Mouse (Mus musculus) intestine, postnatal 0 days (tissue): ENCODE results near the gene Aco2. TPM values are rescaled to one million over a fixed set of nuclear protein-coding genes. Genes with fewer than 3 reads are reported as not detected.
A peak's percentile ranks its signal among the peaks of the same experiment; 100 is the strongest.

ENCODE experiments used
- ATAC-seq: fragments of 200-750 bp; cut with Nextera tagmentation; 2 replicates; pipeline ENCODE4 v1.8.0; 2017; ENCODE audit warnings: mild to moderate bottlenecking, moderate TSS enrichment, moderate library complexity
- H3K27ac ChIP-seq: fragments of 300-500 bp; sonication (generic); 2 replicates; pipeline ENCODE4 v1.5.1; 2014; ENCODE audit warnings: mild to moderate bottlenecking, low read depth, low read length, moderate library complexity
- H3K27me3 ChIP-seq: fragments of 300-500 bp; sonication (generic); replicated peaks from 2 replicates; pipeline ENCODE4 v1.6.1; 2014; ENCODE audit warnings: low read length, mixed read lengths; ENCODE audit not compliant: control insufficient read depth, insufficient read depth
- H3K36me3 ChIP-seq: fragments of 300-500 bp; sonication (generic); 2 replicates; pipeline ENCODE4 v1.6.1; 2014; ENCODE audit warnings: mild to moderate bottlenecking, moderate library complexity; ENCODE audit not compliant: control insufficient read depth, insufficient read depth
- H3K4me1 ChIP-seq: fragments of 300-500 bp; sonication (generic); replicated peaks from 2 replicates; pipeline ENCODE4 v1.6.1; 2014; ENCODE audit warnings: antibody characterized with exemption, low read length, mixed read lengths; ENCODE audit not compliant: control insufficient read depth, insufficient read depth
- H3K4me2 ChIP-seq: fragments of 300-500 bp; sonication (generic); replicated peaks from 2 replicates; pipeline ENCODE4 v1.6.1; 2014; ENCODE audit warnings: low read depth, mild to moderate bottlenecking, moderate library complexity
- H3K4me3 ChIP-seq: fragments of 300-500 bp; sonication (generic); 2 replicates; pipeline ENCODE4 v1.5.1; 2014; ENCODE audit warnings: low read depth, low read length
- H3K9ac ChIP-seq: fragments of 300-500 bp; sonication (generic); 2 replicates; pipeline ENCODE4 v1.6.1; 2014; ENCODE audit warnings: mild to moderate bottlenecking, low read depth, low read length
- H3K9me3 ChIP-seq: fragments of 300-500 bp; sonication (generic); 2 replicates; pipeline ENCODE4 v1.6.1; 2016; ENCODE audit warnings: mixed run types; ENCODE audit not compliant: control insufficient read depth
- CTCF ChIP-seq: sonication (generic); IDR thresholded peaks from 2 replicates; pipeline ENCODE4 v1.5.1; 2016; ENCODE audit warnings: low read depth, mild to moderate bottlenecking, control low read depth, antibody characterized with exemption, moderate library complexity
- WGBS: fragments of 180-500 bp; shearing (Covaris S2); extraction: QIAGEN DNeasy Blood & Tissue Kit; methylation state at CpG from one replicate; pipeline ENCODE4 v1.1.7; 2014; 5-methylcytosine and 5-hydroxymethylcytosine counted together
- polyA plus RNA-seq: library from polyadenylated mRNA; unstranded; fragments of >200 nt; fragmentation: Nextera tagmentation; extraction: Ambion mirVana; gene quantifications from 2 replicates; pipeline ENCODE4 v1.2.1, GENCODE M21; 2015

The Aco2 gene
- polyA plus RNA-seq, 1 experiment from 2014 or later: 209 TPM

GRCm38 (mm10) chr15:81849104-81849503, 23.0 kb upstream of the Aco2 start:
- H3K4me3 ChIP-seq: no peak overlapping the region

GRCm38 (mm10) chr15:81850718-81851117, 21.4 kb upstream of the Aco2 start:
- no peaks in the 10 kb centered on the region for H3K9me3 ChIP-seq
- WGBS: 83% methylated on average over 14 of the region's 14 CpGs
- no peaks in the 10 kb centered on the region for H3K27me3 ChIP-seq
- no peak for TF ChIP-seq CTCF
- no peak overlapping the region for H3K9ac ChIP-seq
- H3K4me3 ChIP-seq: no peak overlapping the region
- H3K4me1 ChIP-seq: peaks cover 4% of the 10 kb centered on the region; the same call in 1 of the 2 replicates
- no peak overlapping the region for H3K4me2 ChIP-seq
- no peak for ATAC-seq
- no peak overlapping the region for H3K27ac ChIP-seq
- peaks cover 44% of the 10 kb centered on the region for H3K36me3 ChIP-seq

More at GRCm38 (mm10) chr15:81849104-81849503, 23.0 kb upstream of the Aco2 start:
- no peak overlapping the region for H3K4me2 ChIP-seq
- no peak overlapping the region for H3K27ac ChIP-seq
- 75% methylated on average over 9 of the region's 9 CpGs for WGBS
- no peaks in the 10 kb centered on the region for H3K27me3 ChIP-seq
- H3K9me3 ChIP-seq: no peaks in the 10 kb centered on the region
- H3K36me3 ChIP-seq: peaks cover 44% of the 10 kb centered on the region
- no peak overlapping the region for H3K9ac ChIP-seq
- no peak for ATAC-seq
- no peak for TF ChIP-seq CTCF
- H3K4me1 ChIP-seq: no peaks in the 10 kb centered on the region; the same call in 1 of the 2 replicates

GRCm38 (mm10) chr15:81851375-81851774, 20.7 kb upstream of the Aco2 start:
- 91% methylated on average over 15 of the region's 15 CpGs for WGBS
- H3K4me1 ChIP-seq: peaks cover 4% of the 10 kb centered on the region; the same call in 1 of the 2 replicates
- no peaks in the 10 kb centered on the region for H3K27me3 ChIP-seq
- no peak for ATAC-seq
- H3K9me3 ChIP-seq: no peaks in the 10 kb centered on the region
- no peak for TF ChIP-seq CTCF
- H3K4me3 ChIP-seq: no peak overlapping the region
- H3K4me2 ChIP-seq: no peak overlapping the region
- no peak overlapping the region for H3K9ac ChIP-seq
- peaks cover 44% of the 10 kb centered on the region for H3K36me3 ChIP-seq
- no peak overlapping the region for H3K27ac ChIP-seq

- H3K4me2 ChIP-seq: no peak overlapping the region
- 87% methylated on average over 9 of the region's 9 CpGs for WGBS
- H3K27me3 ChIP-seq: no peaks in the 10 kb centered on the region
- H3K9me3 ChIP-seq: no peaks in the 10 kb centered on the region
- no peak overlapping the region for H3K27ac ChIP-seq
- no peak for TF ChIP-seq CTCF
- H3K4me1 ChIP-seq: peaks cover 4% of the 10 kb centered on the region; the same call in 1 of the 2 replicates
- H3K36me3 ChIP-seq: peaks cover 44% of the 10 kb centered on the region
- no peak for ATAC-seq
- no peak overlapping the region for H3K4me3 ChIP-seq
- H3K9ac ChIP-seq: no peak overlapping the region
Observed at GRCm38 (mm10) chr15:81852411-81853000, 19.6 kb upstream of the Aco2 start.

GRCm38 (mm10) chr15:81853081-81853480, 19.0 kb upstream of the Aco2 start:
- peaks cover 40% of the 10 kb centered on the region for H3K36me3 ChIP-seq
- no peak overlapping the region for H3K27ac ChIP-seq
- H3K9me3 ChIP-seq: no peaks in the 10 kb centered on the region
- 74% methylated on average over 7 of the region's 7 CpGs for WGBS
- H3K27me3 ChIP-seq: no peaks in the 10 kb centered on the region
- no peak overlapping the region for H3K9ac ChIP-seq
- peaks cover 4% of the 10 kb centered on the region; the same call in 1 of the 2 replicates for H3K4me1 ChIP-seq
- H3K4me2 ChIP-seq: no peak overlapping the region
- H3K4me3 ChIP-seq: no peak overlapping the region
- no peak for ATAC-seq
- TF ChIP-seq CTCF: no peak

- under 1% methylated on average over 28 of the region's 28 CpGs for WGBS
- Histone ChIP-seq H3K36me3 (peaks cover 16% of the 10 kb centered on the region; the same call in 1 of the 2 replicates), H3K9ac (peak overlapping the region; percentile 82), H3K27ac (peak overlapping the region; percentile 67), H3K4me3 (peak overlapping the region; percentile 84), H3K4me1 (0 out of 2 replicates have a peak, but pooled peaks cover 4% of the 10 kb centered on the region), H3K9me3 (no peaks in the 10 kb centered on the region), H3K27me3 (no peaks in the 10 kb centered on the region), H3K4me2 (peak overlapping the region; percentile 65)
- ATAC-seq: peak; percentile 90
- TF ChIP-seq CTCF: no peak
Observed at GRCm38 (mm10) chr15:81856030-81856790, 15.9 kb upstream of the Aco2 start.
